10 mouse cellular contexts compared by ENCODE assay signal in the genomic region with DNA sequence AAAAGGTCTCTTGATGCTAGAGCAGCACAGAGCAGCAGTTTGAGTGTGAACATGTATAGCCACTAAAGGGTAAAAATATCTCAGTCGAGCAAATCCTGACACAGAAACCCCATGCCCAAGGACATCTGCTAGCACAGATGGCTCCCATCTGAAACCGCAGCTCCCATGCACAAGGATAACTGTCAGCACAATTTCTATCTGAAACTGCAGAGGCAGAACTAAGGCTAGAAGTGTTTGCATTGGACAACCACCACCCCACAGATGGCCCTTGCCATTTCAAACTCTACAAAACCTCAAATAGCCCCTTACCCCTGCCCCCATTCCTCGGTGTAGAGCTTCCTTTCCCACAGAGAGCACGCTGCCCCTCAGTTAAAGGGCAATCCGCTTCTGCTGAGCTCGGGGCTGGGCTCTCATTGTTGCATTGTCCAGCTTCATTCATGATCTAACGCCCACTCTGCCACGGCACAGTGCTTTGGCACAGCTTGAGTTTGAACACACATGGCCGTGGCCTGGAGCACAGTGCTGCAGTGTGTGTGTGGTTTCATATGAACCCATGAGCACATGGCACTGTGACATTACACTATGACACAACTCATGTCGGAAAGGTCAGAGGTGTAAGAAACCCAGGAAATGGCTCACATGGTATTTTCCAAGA. TPM values are rescaled to one million over a fixed set of nuclear protein-coding genes. Genes with fewer than 3 reads are reported as not detected.
A peak's percentile ranks its signal among the peaks of the same experiment; 100 is the strongest.
DNase-seq lines count a peak whose midpoint lies in the region; ATAC-seq lines count a peak whose summit lies in the region.
"Had no signal": no experiment of that assay in that cellular context is flagged by ENCODE, and none has a peak within 500 bp of the region (broad histone marks: within the 10 kb centered on the region; RNA-seq: fewer than 3 reads in every experiment).

No protein-coding gene starts in this region.

- no peaks in the 10 kb centered on the region for H3K4me1 ChIP-seq in kidney, embryonic 15.5 days
- H3K4me1 ChIP-seq in intestine, embryonic 15.5 days (replicated peaks), result no peaks in the 10 kb centered on the region

- H3K27ac ChIP-seq in kidney, embryonic 15.5 days, result no peak overlapping the region
- no peak overlapping the region for H3K27ac ChIP-seq in intestine, embryonic 15.5 days
- H3K27ac ChIP-seq: liver, embryonic 14.5 days had no signal

- no peak overlapping the region for H3K4me3 ChIP-seq in kidney, embryonic 15.5 days (replicated peaks)
- no peak overlapping the region for H3K4me3 ChIP-seq in intestine, embryonic 15.5 days (replicated peaks)

- no peak for ATAC-seq in kidney, embryonic 15.5 days (replicated peaks; ENCODE audit: low FRiP score)
- no peak for ATAC-seq in intestine, embryonic 15.5 days

- no peaks in the 10 kb centered on the region for H3K27me3 ChIP-seq in kidney, embryonic 15.5 days
- no peaks in the 10 kb centered on the region for H3K27me3 ChIP-seq in intestine, embryonic 15.5 days (replicated peaks)

- DNase-seq in adrenal gland, postnatal 36 days, result peak; percentile 16 to 23
- DNase-seq in adrenal gland, adult 18-20 months (ENCODE audit: low spot score in 2 of 2), result no peak
- peak; percentile 67 to 73 for DNase-seq in cerebellum, postnatal 14 days
- DNase-seq in layer of hippocampus, adult 11-12 months (ENCODE audit: low spot score), result peak; percentile 78
- peak; percentile 41 for DNase-seq in retina, embryonic 14.5 days (ENCODE audit: low spot score)
- DNase-seq in kidney, postnatal 10 days, result no peak

- H3K4me2 ChIP-seq in kidney, embryonic 15.5 days, result no peak overlapping the region
- no peak overlapping the region for H3K4me2 ChIP-seq in intestine, embryonic 15.5 days (replicated peaks)

- no peak overlapping the region for H3K9ac ChIP-seq in kidney, embryonic 15.5 days
- no peak overlapping the region for H3K9ac ChIP-seq in intestine, embryonic 15.5 days
- H3K9ac ChIP-seq: liver, embryonic 14.5 days had no signal

- H3K9me3 ChIP-seq in kidney, embryonic 15.5 days (replicated peaks), result no peaks in the 10 kb centered on the region
- H3K9me3 ChIP-seq in intestine, embryonic 15.5 days, result no peaks in the 10 kb centered on the region

- H3K36me3 ChIP-seq in kidney, embryonic 15.5 days, result no peaks in the 10 kb centered on the region
- H3K36me3 ChIP-seq in intestine, embryonic 15.5 days, result no peaks in the 10 kb centered on the region

- WGBS in kidney, embryonic 15.5 days, result 66% methylated on average over 10 of the region's 10 CpGs
- WGBS in intestine, embryonic 15.5 days, result 72% methylated on average over 10 of the region's 10 CpGs

RNA-seq across cellular contexts. Expression of a gene that starts 23.3 kb away (rescaled TPM):
- total RNA-seq in adrenal gland, postnatal 36 days (2021), result under 1 TPM in 1 of 2 experiments, not detected in 1; 0.26 TPM
- under 1 TPM; 0.23 to 0.77 TPM for total RNA-seq in adrenal gland, adult 18-20 months (2021)
- polyA plus RNA-seq in kidney, embryonic 15.5 days (2015; fragmentation: Nextera tagmentation; extraction: Ambion mirVana), result 0.19 and 0.21 TPM in 2 replicates
- polyA plus RNA-seq in intestine, embryonic 15.5 days (2015; fragmentation: Nextera tagmentation; extraction: Ambion mirVana), result 0.64 and 1.3 TPM in 2 replicates
- polyA plus RNA-seq: C2C12 had no signal

RNA-seq across cellular contexts. Expression of a gene that starts 49.3 kb away (rescaled TPM):
- total RNA-seq in adrenal gland, postnatal 36 days (2021), result 10 to 100 TPM; 15.3 to 18.4 TPM
- 10 to 100 TPM; 10.7 to 15.4 TPM for total RNA-seq in adrenal gland, adult 18-20 months (2021)
- 30.7 and 34.1 TPM in 2 replicates for polyA plus RNA-seq in kidney, embryonic 15.5 days (2015; fragmentation: Nextera tagmentation; extraction: Ambion mirVana)
- 21.5 and 21.8 TPM in 2 replicates for polyA plus RNA-seq in intestine, embryonic 15.5 days (2015; fragmentation: Nextera tagmentation; extraction: Ambion mirVana)

Comparison
In these comparisons a context has a peak if more than half of its experiments do, and no peak if none do; other contexts are left out.
1. DNase-seq: peak in adrenal gland, postnatal 36 days (2 of 2), cerebellum, postnatal 14 days (2 of 2), layer of hippocampus, adult 11-12 months (single experiment) and retina, embryonic 14.5 days (single experiment); none in adrenal gland, adult 18-20 months (0 of 2) and kidney, postnatal 10 days (single experiment).